Mouse (Mus musculus): Measurements from ENCODE around the gene Aff1.

GRCm38 (mm10) chr5:103818602-103819001 lies 126.4 kb downstream of the Aff1 start:
- TF ChIP-seq POLR2A (IDR thresholded peaks at IDR 0.05; ENCODE audit: borderline replicate concordance, extremely low read depth, low read depth, low read length): no peak
- no peak for TF ChIP-seq CTCF (IDR thresholded peaks at IDR 0.05; ENCODE audit: insufficient read depth, low read length)

Measured in lung, adult 2 months (tissue).